ENCODE assay signal across 23 mouse cellular contexts in the genomic region with DNA sequence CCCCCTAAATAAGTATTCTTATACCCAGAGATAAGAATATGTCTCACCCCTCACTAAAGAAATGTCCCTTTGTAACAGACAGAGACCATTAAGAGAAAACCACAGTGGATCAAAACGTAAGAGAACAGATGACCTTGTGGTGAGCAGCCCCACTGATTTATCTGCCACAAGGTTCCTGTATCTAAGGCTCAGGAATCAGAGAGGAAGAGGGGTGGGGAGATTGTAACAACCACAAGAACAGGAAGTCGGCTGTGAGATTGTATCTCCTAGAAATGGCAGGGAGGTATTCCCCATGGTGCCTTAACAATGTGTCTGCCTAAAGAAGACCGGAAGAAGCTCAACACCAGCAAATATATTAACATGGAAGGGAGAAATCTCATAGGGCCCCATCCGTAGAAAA. TPM values are rescaled to one million over a fixed set of nuclear protein-coding genes. Genes with fewer than 3 reads are reported as not detected.
DNase-seq lines count a peak whose midpoint lies in the region; ATAC-seq and TF ChIP-seq lines count a peak whose summit lies in the region.
"Had no signal": no experiment of that assay in that cellular context is flagged by ENCODE, and none has a peak within 500 bp of the region (broad histone marks: within the 10 kb centered on the region; RNA-seq: fewer than 3 reads in every experiment).

No protein-coding gene starts in this region.

- dilution Hi-C loops in CH12.LX (cut with MboI; ENCODE audit: extremely low pct_ligation_motif_present, extremely low pct_unique_long_range_greater_than_20kb, low sequenced_read_pairs): no loop called here

- no peak overlapping the region for H3K4me3 ChIP-seq in CH12.LX (replicated peaks in 1 of 3; ENCODE audit: low read depth in 2 of 3, low read length in 2 of 3, poor library complexity in 1 of 3)
- H3K4me3 ChIP-seq in neural tube, embryonic 15.5 days (replicated peaks): no peak overlapping the region
- H3K4me3 ChIP-seq: embryonic facial prominence, embryonic 15.5 days; limb, embryonic 12.5 days; liver, embryonic 13.5 days; midbrain, embryonic 12.5 days; myocyte had no signal

- no peak for TF ChIP-seq POLR2A in CH12.LX (IDR thresholded peaks at IDR 0.05; ENCODE audit: low read depth, low read length)

- no peak for TF ChIP-seq CTCF in CH12.LX (conservative IDR thresholded peaks at IDR 0.05 in 1 of 2, IDR thresholded peaks at IDR 0.05 in 1 of 2; ENCODE audit: low read depth in 2 of 2, low read length in 2 of 2)

- in situ Hi-C loops in CH12.LX (cut with MboI; ENCODE audit: low pct_ligation_motif_present, low pct_unique_long_range_greater_than_20kb, low sequenced_read_pairs): no loop called here

- H3K9me3 ChIP-seq in CH12.LX (replicated peaks; ENCODE audit: low read length): no peaks in the 10 kb centered on the region
- no peaks in the 10 kb centered on the region for H3K9me3 ChIP-seq in neural tube, embryonic 15.5 days (replicated peaks)
- H3K9me3 ChIP-seq: embryonic facial prominence, embryonic 15.5 days; limb, embryonic 12.5 days; liver, embryonic 13.5 days; midbrain, embryonic 12.5 days had no signal

- DNase-seq in lung, postnatal 36 days: peak; percentile 6
- no peak for DNase-seq in lung, adult 18-20 months
- DNase-seq in CH12.LX (ENCODE audit: extremely low read depth): peak; percentile 15
- DNase-seq in splenic B cell, adult 2 months (ENCODE audit: low read depth, low spot score): peak; percentile 54
- DNase-seq: adrenal gland, postnatal 25 days; cerebellum, adult 8-10 months; gastrocnemius, postnatal 25 days; heart, postnatal 14 days; liver, embryonic 13.5 days; lung, postnatal 14 days; spleen, adult 18-20 months; thymus, postnatal 36 days had no signal

- H3K4me1 ChIP-seq in CH12.LX (ENCODE audit: control insufficient read depth in 1 of 2, insufficient read depth in 2 of 2): peaks cover 0 to 11% of the 10 kb centered on the region in 2 experiments; a peak in 2 of 4 replicates
- H3K4me1 ChIP-seq in neural tube, embryonic 15.5 days: no peaks in the 10 kb centered on the region
- H3K4me1 ChIP-seq: embryonic facial prominence, embryonic 15.5 days; limb, embryonic 12.5 days; liver, embryonic 13.5 days; midbrain, embryonic 12.5 days had no signal

- TF ChIP-seq EP300 in CH12.LX (IDR thresholded peaks at IDR 0.05; ENCODE audit: low read length): no peak

- no peaks in the 10 kb centered on the region for H3K79me2 ChIP-seq in CH12.LX (replicated peaks; ENCODE audit: control insufficient read depth, extremely low read depth, insufficient read depth, poor library complexity, severe bottlenecking)

- no peak for TF ChIP-seq RAD21 in CH12.LX (IDR thresholded peaks at IDR 0.05; ENCODE audit: low read depth, low read length)

- no peaks in the 10 kb centered on the region for H3K36me3 ChIP-seq in CH12.LX (replicated peaks in 1 of 2; ENCODE audit: control insufficient read depth in 1 of 2, insufficient read depth in 1 of 2, low read length in 1 of 2)
- H3K36me3 ChIP-seq in splenic B cell, adult 2 months (ENCODE audit: control insufficient read depth, insufficient read depth, low read length, poor library complexity, severe bottlenecking): no peaks in the 10 kb centered on the region
- H3K36me3 ChIP-seq in neural tube, embryonic 15.5 days: no peaks in the 10 kb centered on the region
- H3K36me3 ChIP-seq: embryonic facial prominence, embryonic 15.5 days; limb, embryonic 12.5 days; liver, embryonic 13.5 days; midbrain, embryonic 12.5 days had no signal

- no peak overlapping the region for H3K9ac ChIP-seq in CH12.LX (ENCODE audit: insufficient read depth, low read depth)
- H3K9ac ChIP-seq in neural tube, embryonic 15.5 days (replicated peaks): no peak overlapping the region
- H3K9ac ChIP-seq: embryonic facial prominence, embryonic 15.5 days; hindbrain, embryonic 14.5 days; limb, embryonic 12.5 days; liver, embryonic 13.5 days; midbrain, embryonic 12.5 days had no signal

- no peak overlapping the region for H3K27ac ChIP-seq in CH12.LX (ENCODE audit: insufficient read depth, low read depth)
- no peak overlapping the region for H3K27ac ChIP-seq in neural tube, embryonic 15.5 days (replicated peaks)
- H3K27ac ChIP-seq: embryonic facial prominence, embryonic 15.5 days; hindbrain, embryonic 14.5 days; kidney, postnatal 0 days; limb, embryonic 12.5 days; liver, embryonic 13.5 days; midbrain, embryonic 12.5 days had no signal

- 73% methylated on average over 4 of the region's 4 CpGs for WGBS in neural tube, embryonic 15.5 days

- peak; percentile 83 to 93 for ATAC-seq in hematopoietic stem cell, adult 5-6 weeks (replicated peaks in 1 of 2; ENCODE audit: insufficient read depth in 1 of 2, low FRiP score in 2 of 2, low TSS enrichment in 1 of 2, low read depth in 1 of 2, poor library complexity in 2 of 2, severe bottlenecking in 2 of 2)
- ATAC-seq in neural tube, embryonic 15.5 days (ENCODE audit: low FRiP score): no peak
- ATAC-seq in megakaryocyte-erythroid progenitor cell, adult 5-6 weeks (replicated peaks; ENCODE audit: low FRiP score, low TSS enrichment, poor library complexity, severe bottlenecking): no peak
- ATAC-seq: intestine, postnatal 0 days had no signal

- peaks cover 1% of the 10 kb centered on the region for H3K27me3 ChIP-seq in CH12.LX (replicated peaks)
- H3K27me3 ChIP-seq in splenic B cell, adult 2 months (ENCODE audit: control insufficient read depth, insufficient read depth, low read length, poor library complexity, severe bottlenecking): no peaks in the 10 kb centered on the region
- H3K27me3 ChIP-seq in neural tube, embryonic 15.5 days (replicated peaks): no peaks in the 10 kb centered on the region
- H3K27me3 ChIP-seq: embryonic facial prominence, embryonic 15.5 days; limb, embryonic 12.5 days; liver, embryonic 13.5 days; midbrain, embryonic 12.5 days had no signal

- no peak overlapping the region for H3K4me2 ChIP-seq in CH12.LX (ENCODE audit: insufficient read depth, low read depth, poor library complexity, severe bottlenecking)
- no peak overlapping the region for H3K4me2 ChIP-seq in neural tube, embryonic 15.5 days
- H3K4me2 ChIP-seq: embryonic facial prominence, embryonic 15.5 days; heart, embryonic 11.5 days; hindbrain, embryonic 14.5 days; limb, embryonic 12.5 days; liver, embryonic 13.5 days; midbrain, embryonic 12.5 days had no signal

TF ChIP-seq in CH12.LX, 34 proteins besides CTCF, POLR2A, EP300 and RAD21:
- TF ChIP-seq CHD1 (IDR thresholded peaks at IDR 0.05; ENCODE audit: low read depth, low read length) (no peak), TBP (conservative IDR thresholded peaks at IDR 0.05; ENCODE audit: low read depth, low read length) (no peak), E2F4 (IDR thresholded peaks at IDR 0.05; ENCODE audit: insufficient replicate concordance, low read depth, low read length) (no peak), IRF4 (IDR thresholded peaks at IDR 0.05; ENCODE audit: low read depth, low read length) (no peak), SIN3A (IDR thresholded peaks at IDR 0.05; ENCODE audit: low read length) (no peak), MAX (IDR thresholded peaks at IDR 0.05; ENCODE audit: low read length) (no peak), ETS1 (conservative IDR thresholded peaks at IDR 0.05; ENCODE audit: low read depth, low read length) (no peak)

RNA-seq across cellular contexts. Expression of a gene that starts 26.0 kb away (rescaled TPM):
- 0.34 and 0.59 TPM in 2 replicates for total RNA-seq in CH12.LX (2012; rRNA removed)
- total RNA-seq in CH12.LX (2014; rRNA removed): 0.19 and 0.35 TPM in 2 replicates
- 0.55 and 0.63 TPM in 2 replicates for polyA plus RNA-seq in CH12.LX (2012; ENCODE audit: insufficient read length, low read depth)
- not detected in 2 replicates for total RNA-seq in hematopoietic stem cell, adult 5-6 weeks (2017)
- polyA plus RNA-seq in neural tube, embryonic 15.5 days (2015; fragmentation: Nextera tagmentation; extraction: Ambion mirVana): 0.04 and 0.15 TPM in 2 replicates
- not detected in 2 replicates for total RNA-seq in megakaryocyte-erythroid progenitor cell, adult 5-6 weeks (2014; fragmentation: Nextera tagmentation)
- total RNA-seq in megakaryocyte-erythroid progenitor cell, adult 5-6 weeks (2017): not detected in 2 replicates
- total RNA-seq: adrenal gland, postnatal 25 days; heart, postnatal 14 days had no signal
- polyA plus RNA-seq: liver, embryonic 13.5 days had no signal

Comparison
In these comparisons a context has a peak if more than half of its experiments do, and no peak if none do; other contexts are left out.
1. DNase-seq: peak in lung, postnatal 36 days (single experiment), CH12.LX (single experiment) and splenic B cell, adult 2 months (single experiment); none in lung, adult 18-20 months (0 of 2).
2. ATAC-seq: peak in hematopoietic stem cell, adult 5-6 weeks (2 of 2); none in neural tube, embryonic 15.5 days (single experiment) and megakaryocyte-erythroid progenitor cell, adult 5-6 weeks (single experiment).